Mouse (Mus musculus): ENCODE measurements around the gene Git2.

The Git2 gene

GRCm38 (mm10) chr5:114686726-114687210 lies 88.5 kb downstream of the Git2 start:
- DNase-seq (ENCODE audit: low read depth, low spot score): no peak

GRCm38 (mm10) chr5:114685986-114686385 lies 89.3 kb downstream of the Git2 start:
- no peak for DNase-seq (ENCODE audit: low read depth, low spot score)

GRCm38 (mm10) chr5:114681717-114682116 lies 93.6 kb downstream of the Git2 start:
- DNase-seq (ENCODE audit: low read depth, low spot score): no peak

GRCm38 (mm10) chr5:114680676-114681285 lies 94.5 kb downstream of the Git2 start:
- peak; percentile 74 for DNase-seq (ENCODE audit: low read depth, low spot score)

- DNase-seq (ENCODE audit: low read depth, low spot score): peak; percentile 34
These were observed 95.3 kb downstream of the Git2 start for GRCm38 (mm10) chr5:114679841-114680591.
